Comparison of ENCODE assay signal across 22 mouse cellular contexts in genomic region chr10:42131298-42131697, GRCm38 (mm10).
A peak's percentile ranks its signal among the peaks of the same experiment; 100 is the strongest.
DNase-seq lines count a peak whose midpoint lies in the region; ATAC-seq and TF ChIP-seq lines count a peak whose summit lies in the region.
"Had no signal": no experiment of that assay in that cellular context is flagged by ENCODE, and none has a peak within 500 bp of the region (broad histone marks: within the 10 kb centered on the region; RNA-seq: fewer than 3 reads in every experiment).

No protein-coding gene starts in this region.

- DNase-seq in heart, postnatal 36 days: peak; percentile 23 to 24
- no peak for DNase-seq in heart, postnatal 14 days
- peak; percentile 38 for DNase-seq in 3134 (ENCODE audit: extremely low read depth, insufficient read length, low spot score)
- no peak for DNase-seq in cerebellum, adult 11-12 months
- no peak for DNase-seq in cerebellum, postnatal 14 days
- DNase-seq: adrenal gland, postnatal 25 days; cerebellum, postnatal 25 days; kidney, adult 8-10 months; layer of hippocampus, adult 9-11 months; spleen, adult 18-20 months; thymus, postnatal 14 days had no signal

- no peak overlapping the region for H3K4me3 ChIP-seq in bone marrow macrophage, adult 2 months (ENCODE audit: insufficient read depth, low read length)
- no peak overlapping the region for H3K4me3 ChIP-seq in midbrain, embryonic 15.5 days
- H3K4me3 ChIP-seq: embryonic facial prominence, embryonic 15.5 days; forebrain, embryonic 12.5 days; heart, embryonic 15.5 days; hindbrain, embryonic 15.5 days; liver, embryonic 12.5 days; midbrain, embryonic 10.5 days; neural tube, embryonic 15.5 days; stomach, embryonic 15.5 days had no signal

- no peak for TF ChIP-seq CTCF in bone marrow macrophage, adult 2 months (IDR thresholded peaks at IDR 0.05; ENCODE audit: low read depth, low read length)

- WGBS in midbrain, embryonic 15.5 days: 73% methylated on average over 2 of the region's 2 CpGs

- intact Hi-C loops in heart, postnatal 36 days (cut with DNase I): no loop called here
- intact Hi-C loops in heart, postnatal 14 days (cut with DNase I): no loop called here

- peak; percentile 72 for ATAC-seq in granulocyte monocyte progenitor cell, adult 5-6 weeks (replicated peaks; ENCODE audit: poor library complexity, severe bottlenecking)
- ATAC-seq in midbrain, embryonic 15.5 days (replicated peaks): no peak
- ATAC-seq: liver, embryonic 12.5 days had no signal

- H3K9ac ChIP-seq in midbrain, embryonic 15.5 days: no peak overlapping the region
- H3K9ac ChIP-seq: embryonic facial prominence, embryonic 15.5 days; forebrain, embryonic 12.5 days; heart, embryonic 15.5 days; hindbrain, embryonic 15.5 days; liver, embryonic 12.5 days; neural tube, embryonic 15.5 days; stomach, embryonic 15.5 days had no signal

- H3K9me3 ChIP-seq in midbrain, embryonic 15.5 days: no peaks in the 10 kb centered on the region
- H3K9me3 ChIP-seq: embryonic facial prominence, embryonic 15.5 days; forebrain, embryonic 12.5 days; heart, embryonic 15.5 days; hindbrain, embryonic 15.5 days; liver, embryonic 12.5 days; midbrain, embryonic 10.5 days; neural tube, embryonic 15.5 days; stomach, embryonic 15.5 days had no signal

- H3K27me3 ChIP-seq in midbrain, embryonic 15.5 days (replicated peaks): no peaks in the 10 kb centered on the region
- H3K27me3 ChIP-seq: embryonic facial prominence, embryonic 15.5 days; forebrain, embryonic 12.5 days; heart, embryonic 15.5 days; hindbrain, embryonic 15.5 days; liver, embryonic 12.5 days; neural tube, embryonic 15.5 days; stomach, embryonic 15.5 days had no signal

- peaks cover 7% of the 10 kb centered on the region for H3K4me1 ChIP-seq in bone marrow macrophage, adult 2 months (ENCODE audit: control insufficient read depth, insufficient read depth, low read length)
- no peaks in the 10 kb centered on the region for H3K4me1 ChIP-seq in midbrain, embryonic 15.5 days
- H3K4me1 ChIP-seq: embryonic facial prominence, embryonic 15.5 days; forebrain, embryonic 12.5 days; heart, embryonic 15.5 days; hindbrain, embryonic 15.5 days; liver, embryonic 12.5 days; midbrain, embryonic 10.5 days; neural tube, embryonic 15.5 days; stomach, embryonic 15.5 days had no signal

- H3K27ac ChIP-seq in bone marrow macrophage, adult 2 months (ENCODE audit: insufficient read depth, low read depth, low read length): peak overlapping the region; percentile 40
- H3K27ac ChIP-seq in midbrain, embryonic 15.5 days: no peak overlapping the region
- H3K27ac ChIP-seq: embryonic facial prominence, embryonic 15.5 days; forebrain, embryonic 12.5 days; heart, embryonic 15.5 days; hindbrain, embryonic 15.5 days; liver, embryonic 12.5 days; midbrain, embryonic 10.5 days; neural tube, embryonic 15.5 days; stomach, embryonic 15.5 days had no signal

- no peaks in the 10 kb centered on the region for H3K36me3 ChIP-seq in midbrain, embryonic 15.5 days (replicated peaks)
- H3K36me3 ChIP-seq: embryonic facial prominence, embryonic 15.5 days; forebrain, embryonic 12.5 days; heart, embryonic 15.5 days; hindbrain, embryonic 15.5 days; liver, embryonic 12.5 days; midbrain, embryonic 10.5 days; neural tube, embryonic 15.5 days; stomach, embryonic 15.5 days had no signal

- no peak overlapping the region for H3K4me2 ChIP-seq in midbrain, embryonic 15.5 days
- H3K4me2 ChIP-seq: embryonic facial prominence, embryonic 15.5 days; forebrain, embryonic 12.5 days; heart, embryonic 15.5 days; hindbrain, embryonic 15.5 days; liver, embryonic 12.5 days; neural tube, embryonic 15.5 days; stomach, embryonic 15.5 days had no signal

- no peak for TF ChIP-seq POLR2A in bone marrow macrophage, adult 2 months (IDR thresholded peaks at IDR 0.05; ENCODE audit: borderline replicate concordance, low read depth, low read length)

Comparison
In these comparisons a context has a peak if more than half of its experiments do, and no peak if none do; other contexts are left out.
1. DNase-seq: peak in heart, postnatal 36 days (2 of 2) and 3134 (single experiment); none in heart, postnatal 14 days (0 of 2), cerebellum, adult 11-12 months (single experiment) and cerebellum, postnatal 14 days (0 of 2).